Mouse (Mus musculus) hindlimb bud, embryonic 11.5 days (tissue): ENCODE data around the gene Sgms1.

Experiments
- DNase-seq: peaks from one replicate; pipeline ENCODE4 v3.0.0-alpha.2; 2012; ENCODE audit warnings: low read depth, low spot score; ENCODE audit errors: extremely low spot score

Sgms1 gene

GRCm38 (mm10) chr19:32252987-32253386 is 136.5 kb downstream of the Sgms1 start:
- DNase-seq, result no peak

DNA sequence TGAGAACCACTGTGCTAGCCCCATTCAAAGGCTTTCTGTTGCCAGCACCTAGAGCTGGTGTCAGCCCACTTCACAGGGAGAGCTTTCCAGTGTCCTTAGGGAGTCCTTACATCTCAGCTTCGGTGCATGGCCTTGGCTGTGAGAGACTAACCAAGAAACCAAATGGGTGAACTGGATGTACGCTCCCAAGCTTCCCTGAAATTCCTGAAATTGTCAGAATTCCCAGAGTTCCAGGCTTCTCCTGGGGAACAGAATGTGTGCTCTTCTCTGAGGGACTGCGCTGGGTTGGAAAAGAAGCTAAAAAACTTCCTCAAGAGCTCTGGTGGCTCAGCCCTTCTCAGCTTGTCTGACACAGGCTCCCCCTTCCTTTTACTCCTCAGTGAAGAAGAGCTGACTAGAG is 137.1 kb downstream of the Sgms1 start:
- DNase-seq, result no peak

DNA sequence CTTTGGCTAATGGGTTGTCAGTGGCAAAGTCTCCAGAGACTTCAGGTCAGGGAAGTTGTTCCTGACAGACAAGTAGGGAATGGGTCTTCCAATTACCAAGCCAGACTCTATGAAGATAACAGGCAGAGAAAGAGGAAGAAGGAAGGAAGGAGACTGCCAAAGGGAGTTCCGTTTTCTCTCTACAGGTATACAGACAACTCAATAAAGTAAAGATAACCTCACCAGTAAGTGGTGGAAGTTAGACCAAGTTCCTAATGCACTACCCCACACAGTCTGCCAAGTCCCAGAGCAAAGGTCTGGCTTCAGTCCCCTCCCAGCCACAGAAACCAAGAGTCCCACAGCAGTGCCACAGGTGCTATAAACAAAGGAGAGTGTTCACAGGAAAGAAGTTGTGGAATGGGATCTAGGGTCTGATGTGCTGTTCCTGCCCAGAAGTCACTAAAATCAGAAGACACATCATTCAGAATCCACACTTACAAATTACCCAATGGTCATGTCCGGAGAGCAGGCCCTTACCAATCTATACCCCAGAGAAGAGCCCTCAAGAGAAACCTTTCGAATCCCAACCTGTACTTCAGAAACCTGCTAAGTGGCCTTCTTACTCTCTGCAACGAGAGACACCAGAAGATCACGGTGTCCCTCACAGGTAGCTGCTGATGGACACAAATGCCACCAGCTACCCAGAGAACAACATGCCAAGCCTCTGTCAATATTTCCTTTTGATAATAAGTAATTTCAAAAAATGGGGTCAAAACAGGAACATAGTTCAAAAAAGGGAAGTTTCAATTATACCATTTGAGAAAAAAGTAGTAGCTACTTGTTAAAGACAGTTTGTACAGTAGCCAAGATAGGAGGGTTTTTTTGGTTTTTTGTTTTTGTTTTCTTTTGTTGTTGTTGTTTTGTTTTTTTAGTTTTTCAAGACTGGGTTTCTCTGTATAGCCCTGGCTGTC is 140.1 kb downstream of the Sgms1 start:
- no peak for DNase-seq

GRCm38 (mm10) chr19:32244881-32245280 is 144.6 kb downstream of the Sgms1 start:
- no peak for DNase-seq

DNA sequence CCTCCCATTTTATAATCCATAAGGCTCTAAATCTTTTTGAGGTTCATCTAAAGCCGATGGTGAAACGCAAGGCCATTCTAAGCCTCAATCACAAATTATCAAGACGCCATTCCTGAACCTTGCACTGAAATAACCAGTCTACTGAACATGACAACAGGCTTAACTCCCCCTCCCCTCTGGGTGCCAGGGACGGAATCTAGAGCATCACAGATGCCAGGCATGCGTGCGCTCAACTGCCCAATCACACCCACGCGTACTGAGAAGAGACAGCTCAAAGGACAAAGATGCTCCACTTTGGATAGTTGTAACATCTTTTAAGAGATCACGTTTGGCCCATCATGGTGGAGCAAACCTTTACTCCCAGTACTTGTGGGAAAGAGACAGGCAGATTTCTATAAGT is 146.3 kb downstream of the Sgms1 start:
- no peak for DNase-seq

GRCm38 (mm10) chr19:32242153-32242552 is 147.4 kb downstream of the Sgms1 start:
- DNase-seq, result no peak

DNA sequence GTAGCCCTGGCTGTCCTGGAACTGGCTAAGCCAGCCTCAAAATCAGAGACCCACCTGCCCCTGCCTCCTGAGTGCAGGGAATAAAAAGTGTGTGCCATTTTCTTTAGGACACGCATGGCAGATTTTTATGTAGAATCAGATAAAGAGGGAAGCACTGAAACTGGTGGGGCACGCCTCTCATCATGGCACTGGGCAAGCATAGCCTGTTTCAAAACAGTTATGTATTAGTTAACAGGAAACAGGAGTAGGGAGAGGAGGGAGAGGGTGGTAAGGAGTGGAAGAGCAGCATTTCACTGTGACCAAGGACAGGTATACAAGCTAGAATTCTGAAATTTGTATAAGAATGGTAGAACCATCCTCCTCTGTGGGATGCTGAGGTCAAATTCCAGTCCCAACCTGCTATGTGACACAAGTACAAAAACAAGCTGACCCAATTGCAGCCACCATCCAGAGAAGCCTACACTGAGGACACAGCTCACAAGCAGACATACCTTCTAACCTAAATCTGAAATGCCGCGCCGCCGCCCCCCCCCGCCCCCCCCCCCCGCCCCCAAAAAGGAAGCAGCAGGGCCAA is 149.0 kb downstream of the Sgms1 start:
- no peak for DNase-seq

DNA sequence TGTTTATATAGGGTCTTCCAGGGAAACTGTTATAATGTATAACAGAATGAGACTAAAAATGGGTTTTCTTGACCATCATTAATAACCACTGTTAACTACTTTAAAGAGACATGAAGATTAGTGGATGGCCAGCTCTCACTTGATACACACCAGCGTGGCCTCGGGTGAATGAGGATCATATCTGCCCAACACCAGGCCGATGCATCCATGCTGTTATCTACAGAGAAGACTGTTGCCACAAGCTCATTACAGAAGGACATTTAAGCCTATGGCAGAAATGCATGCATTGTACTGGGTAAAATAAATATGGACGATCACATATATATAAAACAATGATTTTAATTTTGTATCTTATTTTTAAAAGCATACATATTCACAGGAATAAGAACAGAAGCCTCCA is 149.6 kb downstream of the Sgms1 start:
- no peak for DNase-seq

DNA sequence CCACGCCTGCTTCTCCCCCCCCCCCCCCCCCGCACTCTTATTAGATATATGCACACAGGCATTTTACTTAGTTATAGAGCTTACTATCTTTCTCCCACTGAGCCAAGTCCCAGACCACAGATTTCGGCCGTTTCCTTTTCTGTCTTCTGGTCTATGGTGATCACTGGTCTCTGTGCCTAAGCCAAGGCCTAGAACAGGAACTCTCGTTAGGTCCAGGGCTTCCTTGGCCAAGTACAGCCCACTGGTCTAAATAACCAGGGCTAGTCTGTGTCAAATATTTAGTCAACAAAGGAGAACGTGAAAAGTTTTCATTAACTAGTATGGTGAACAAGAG is 150.1 kb downstream of the Sgms1 start:
- DNase-seq, result no peak

GRCm38 (mm10) chr19:32238722-32239458 is 150.6 kb downstream of the Sgms1 start:
- DNase-seq, result no peak

- no peak for DNase-seq
Measured at GRCm38 (mm10) chr19:32237685-32238084, 151.8 kb downstream of the Sgms1 start.

- no peak for DNase-seq
Measured at GRCm38 (mm10) chr19:32237173-32237583, 152.3 kb downstream of the Sgms1 start.

- DNase-seq, result peak; percentile 60
Measured at GRCm38 (mm10) chr19:32234717-32235434, 154.6 kb downstream of the Sgms1 start.

GRCm38 (mm10) chr19:32231292-32231691 is 158.2 kb downstream of the Sgms1 start:
- DNase-seq, result no peak

DNA sequence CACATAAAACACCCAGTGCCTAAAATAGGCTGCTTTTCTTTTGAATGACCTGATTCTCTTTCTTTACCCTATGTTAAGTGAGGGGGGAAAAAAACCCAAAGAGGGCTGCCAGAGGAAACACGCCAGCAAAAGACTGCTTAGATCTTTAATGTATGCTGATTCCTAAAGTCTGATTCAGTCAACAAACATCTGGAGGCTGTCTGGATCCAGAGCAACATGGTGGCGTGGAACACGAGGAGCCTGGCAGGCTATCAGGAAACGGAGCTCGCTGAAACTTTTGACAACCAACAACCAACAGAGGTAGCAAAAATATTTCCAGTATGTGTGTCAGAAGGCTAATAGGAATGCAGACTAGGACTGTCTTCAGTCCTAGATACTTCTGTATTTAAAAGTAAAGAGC is 158.7 kb downstream of the Sgms1 start:
- no peak for DNase-seq

DNA sequence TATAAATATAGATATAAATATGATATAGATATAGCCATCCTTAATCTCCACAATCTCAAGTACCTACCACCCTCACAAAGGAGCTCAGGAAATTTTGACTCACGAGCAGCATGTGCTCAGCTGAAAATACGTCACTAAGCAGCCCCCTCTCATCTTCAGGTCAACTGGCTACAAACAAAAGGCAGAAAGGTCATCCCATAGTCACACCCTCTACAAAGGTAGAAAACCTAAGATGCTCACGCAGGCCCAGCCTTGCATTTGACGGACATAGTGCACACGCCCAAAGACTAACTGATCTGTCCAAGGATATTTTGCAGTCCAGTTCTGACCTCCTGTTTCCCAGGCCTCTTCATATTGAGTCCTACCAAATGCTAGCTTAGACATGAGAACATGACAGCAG is 159.2 kb downstream of the Sgms1 start:
- DNase-seq, result no peak

DNA sequence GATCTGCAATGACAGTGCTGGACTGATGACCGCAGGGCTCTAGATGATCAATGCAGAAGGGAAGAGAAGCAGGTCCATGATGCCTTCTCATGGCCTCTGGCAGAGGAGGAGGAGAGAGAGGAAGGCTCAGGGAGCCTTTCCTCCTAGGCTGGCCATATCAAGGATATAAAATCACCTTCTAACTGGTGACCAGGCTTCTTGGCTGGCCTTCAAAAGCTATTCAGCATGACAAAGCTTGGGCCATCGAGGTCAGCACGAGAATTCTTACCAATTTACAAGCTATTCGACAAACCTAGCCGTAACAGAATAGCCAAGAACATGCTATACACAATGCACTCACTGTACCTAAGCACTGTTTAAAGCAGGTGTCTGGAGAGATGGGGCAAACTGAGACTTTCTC is 159.7 kb downstream of the Sgms1 start:
- no peak for DNase-seq

DNA sequence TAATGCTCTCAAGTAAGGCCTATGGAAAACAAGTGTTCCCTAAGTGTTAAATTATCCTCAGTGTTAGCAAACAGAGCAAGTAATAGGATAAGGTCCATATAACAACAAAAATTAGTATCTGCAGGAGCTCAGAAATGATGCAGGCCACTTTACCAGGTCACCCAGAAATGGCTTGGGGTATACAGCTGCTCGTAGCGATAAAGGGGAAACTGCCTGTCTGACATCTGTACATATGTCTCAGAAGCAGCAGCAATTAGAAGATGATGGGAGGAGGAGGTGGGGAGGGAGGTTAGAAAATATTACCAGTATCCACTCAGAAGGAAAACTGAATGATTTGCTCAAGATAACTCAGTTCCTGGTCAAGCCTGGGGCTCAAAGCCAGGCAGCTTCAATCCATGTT is 162.3 kb downstream of the Sgms1 start:
- no peak for DNase-seq

GRCm38 (mm10) chr19:32225097-32225490 is 164.4 kb downstream of the Sgms1 start:
- DNase-seq, result no peak

DNA sequence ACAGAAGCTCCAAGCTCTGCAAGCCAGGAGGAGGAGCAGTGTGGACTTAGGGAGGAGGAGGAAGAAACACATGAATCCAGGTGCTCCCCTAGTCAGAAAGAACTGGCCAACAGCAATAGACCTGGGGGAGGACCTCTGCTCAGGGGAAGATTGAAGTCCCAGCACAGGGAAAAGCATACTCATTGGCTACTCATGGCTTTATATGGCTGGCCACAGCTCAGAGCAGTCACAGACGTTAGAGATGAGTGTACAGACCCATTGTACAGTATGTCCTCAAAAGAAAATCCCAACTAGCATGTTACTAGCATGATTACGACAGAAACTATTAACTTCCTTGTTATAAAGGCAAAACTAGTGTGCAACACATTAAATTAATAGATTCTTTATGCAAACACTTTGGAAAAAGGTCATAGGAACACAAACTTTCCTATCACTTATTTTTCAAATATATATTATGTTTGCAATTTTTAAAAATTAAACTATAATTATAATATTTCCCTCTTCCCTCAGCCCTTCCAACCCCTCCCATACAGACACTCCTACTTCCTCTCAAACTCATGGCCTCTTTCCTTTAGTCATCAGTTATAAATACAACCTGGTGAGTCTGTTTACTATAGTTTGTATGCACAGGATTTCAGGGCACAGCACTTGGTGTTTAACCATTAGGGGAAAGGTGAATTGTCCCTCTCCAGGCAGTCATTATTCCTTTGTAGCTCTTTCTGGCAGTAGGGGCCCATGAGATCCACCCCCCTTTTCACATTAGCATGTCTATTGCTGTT is 165.0 kb downstream of the Sgms1 start:
- DNase-seq, result no peak
